Mouse (Mus musculus) right cerebral cortex, postnatal 10 days (tissue): ENCODE data around the gene Atp6v0e.

Experiments
- DNase-seq, 2 experiments: peaks; one replicate each; pipeline ENCODE4 v3.0.0; 2021; ENCODE audit warnings: low spot score in 2 of 2

Atp6v0e gene

GRCm38 (mm10) chr17:26717868-26718267, 54.8 kb downstream of the Atp6v0e start:
- no peak for DNase-seq

- DNase-seq: no peak
These were observed 56.4 kb downstream of the Atp6v0e start for GRCm38 (mm10) chr17:26719405-26719804.

- no peak for DNase-seq
These were observed 58.8 kb downstream of the Atp6v0e start for GRCm38 (mm10) chr17:26721802-26722201.

GRCm38 (mm10) chr17:26724790-26725189, 61.8 kb downstream of the Atp6v0e start:
- no peak for DNase-seq

- no peak for DNase-seq
These were observed 63.6 kb downstream of the Atp6v0e start for GRCm38 (mm10) chr17:26726674-26727073.

- DNase-seq: no peak
These were observed 64.2 kb downstream of the Atp6v0e start for GRCm38 (mm10) chr17:26727110-26727755.

- DNase-seq: no peak
These were observed 79.5 kb downstream of the Atp6v0e start for GRCm38 (mm10) chr17:26742581-26742980.

- DNase-seq: no peak
These were observed 80.3 kb downstream of the Atp6v0e start for GRCm38 (mm10) chr17:26743294-26743693.
